Mouse (Mus musculus) adipocyte (in vitro differentiated cells): ENCODE results near the gene Slc25a47.
A peak's percentile ranks its signal among the peaks of the same experiment; 100 is the strongest.
"Not testable (repeated sequence)": the region's sequence is repeated elsewhere in the genome, so short reads cannot be mapped to it uniquely, and the experiment has no call there.

Experiments
- DNase-seq: peaks from one replicate; pipeline ENCODE4 v3.0.0-alpha.2; 2016; ENCODE audit warnings: low spot score

Slc25a47 gene

GRCm38 (mm10) chr12:108826958-108827535, 8.8 kb upstream of the Slc25a47 start:
- no peak for DNase-seq

- no peak for DNase-seq
Measured at GRCm38 (mm10) chr12:108827641-108828040, 8.2 kb upstream of the Slc25a47 start.

GRCm38 (mm10) chr12:108829636-108830035, 6.2 kb upstream of the Slc25a47 start:
- peak; percentile 41 for DNase-seq

GRCm38 (mm10) chr12:108830358-108830757, 5.5 kb upstream of the Slc25a47 start:
- no peak for DNase-seq

DNA sequence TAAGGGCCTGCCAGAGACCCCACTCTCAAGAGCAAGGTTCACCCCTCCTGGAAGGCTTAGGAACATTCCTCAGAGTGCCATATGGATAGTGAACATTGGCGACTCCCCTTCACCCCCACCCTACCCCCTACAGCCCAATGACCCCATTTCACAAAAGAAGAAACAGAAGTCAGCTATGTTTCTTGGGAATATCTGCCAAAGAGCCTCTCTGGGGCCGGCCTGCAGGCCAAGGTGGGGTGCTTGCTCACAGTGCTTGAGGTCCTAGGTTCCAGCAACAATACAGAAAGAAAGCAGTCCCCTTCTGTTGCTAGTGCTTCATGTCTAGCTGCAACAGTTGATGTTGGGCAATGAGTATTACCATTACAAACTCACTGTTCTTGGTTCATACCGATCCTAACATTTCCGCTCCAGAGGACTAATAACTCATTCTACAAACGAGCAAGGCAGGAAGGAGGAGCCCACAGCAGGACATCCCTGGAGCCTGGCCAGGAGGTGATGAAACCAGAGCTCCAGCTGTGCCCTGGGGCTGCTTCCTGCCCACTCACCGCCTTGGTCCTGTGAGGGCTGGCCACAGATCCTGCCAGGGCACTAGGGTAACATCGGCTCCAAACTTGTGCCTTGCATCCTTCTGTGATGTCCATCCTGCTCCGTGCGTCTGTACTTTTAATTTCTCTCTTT, 3.7 kb upstream of the Slc25a47 start:
- peak; percentile 96 for DNase-seq

- DNase-seq, result peak; percentile 83
Measured at GRCm38 (mm10) chr12:108832851-108833250, 3.0 kb upstream of the Slc25a47 start.

DNA sequence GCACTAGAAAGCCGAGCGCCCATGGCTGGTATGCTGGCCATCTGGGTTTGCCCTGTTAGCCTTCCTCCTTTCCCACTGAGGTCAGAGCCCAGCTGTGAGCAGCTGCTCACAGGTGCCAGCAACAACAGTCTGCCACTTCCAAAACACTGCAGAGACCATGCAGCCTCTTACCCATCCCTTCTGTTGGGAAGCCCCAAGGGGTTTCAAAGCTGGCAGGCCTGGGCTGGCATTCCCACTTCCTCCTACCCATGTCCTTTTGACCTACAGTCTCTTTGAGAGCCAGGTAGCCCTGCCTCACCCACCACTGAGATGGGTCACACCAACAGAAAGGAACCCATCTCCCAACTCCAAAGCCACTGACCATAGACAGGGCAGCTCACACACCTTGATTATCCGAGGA, 2.4 kb upstream of the Slc25a47 start:
- DNase-seq, result no peak

GRCm38 (mm10) chr12:108834337-108834736, 1.5 kb upstream of the Slc25a47 start:
- DNase-seq, result no peak

DNA sequence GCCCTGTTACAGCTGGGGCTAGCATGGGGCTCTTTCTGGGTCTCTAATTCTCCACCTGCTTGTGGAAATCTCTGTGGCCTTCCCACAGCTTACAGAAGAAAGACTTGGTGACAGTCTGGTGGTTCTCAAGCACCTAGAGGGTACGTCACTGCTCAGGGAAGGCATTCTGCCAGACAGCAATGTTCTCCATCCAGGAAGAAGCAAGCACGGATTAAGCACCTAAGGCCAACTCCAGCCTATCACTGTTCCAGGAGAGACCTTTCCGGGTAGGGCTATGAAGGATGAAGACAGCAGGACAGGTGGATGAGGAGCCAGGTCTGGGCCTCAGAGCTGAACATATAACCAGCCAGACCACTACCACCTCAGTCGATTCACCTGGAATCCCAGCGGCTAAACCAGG, 1.1 kb upstream of the Slc25a47 start:
- no peak for DNase-seq

- no peak for DNase-seq
Measured at GRCm38 (mm10) chr12:108835208-108835839, 522 bp upstream of the Slc25a47 start.

DNA sequence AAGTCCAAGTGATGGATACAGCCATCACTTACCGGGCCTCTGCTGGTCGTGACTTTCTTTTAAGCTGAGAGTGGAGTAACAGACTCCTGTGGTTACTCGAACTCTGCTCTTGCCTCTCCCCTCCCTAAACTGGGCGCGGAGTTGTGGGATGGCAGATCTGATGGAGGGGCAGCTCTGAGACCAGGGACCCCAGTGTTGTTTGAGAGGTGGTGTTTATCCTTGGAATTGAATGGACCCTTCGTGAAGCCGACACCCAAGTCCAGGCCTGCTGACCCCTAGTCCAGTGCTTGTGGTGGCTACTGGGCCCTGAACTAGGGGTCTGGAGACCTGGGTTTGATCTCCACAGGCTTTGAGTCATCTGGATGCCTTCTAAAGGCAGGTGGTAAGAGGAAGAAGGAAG, 876 bp downstream of the Slc25a47 start:
- DNase-seq, result no peak

GRCm38 (mm10) chr12:108841181-108841580, 5.3 kb downstream of the Slc25a47 start:
- DNase-seq, result no peak

GRCm38 (mm10) chr12:108842663-108843062, 6.8 kb downstream of the Slc25a47 start:
- no peak for DNase-seq

DNA sequence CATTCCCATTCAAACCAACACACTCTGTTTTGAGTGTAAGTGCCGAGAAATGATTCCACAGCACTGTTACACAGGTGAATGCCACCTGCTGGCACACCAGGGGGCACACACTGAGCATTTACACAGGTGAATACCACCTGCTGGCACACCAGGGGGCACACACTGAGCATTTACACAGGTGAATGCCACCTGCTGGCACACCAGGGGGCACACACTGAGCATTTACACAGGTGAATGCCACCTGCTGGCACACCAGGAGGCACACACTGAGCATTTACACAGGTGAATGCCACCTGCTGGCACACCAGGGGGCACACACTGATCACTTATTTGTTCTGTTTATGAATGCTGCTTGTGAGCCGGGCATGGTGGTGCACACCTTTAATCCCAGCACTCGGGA, 12.2 kb downstream of the Slc25a47 start:
- not testable (repeated sequence) for DNase-seq

DNA sequence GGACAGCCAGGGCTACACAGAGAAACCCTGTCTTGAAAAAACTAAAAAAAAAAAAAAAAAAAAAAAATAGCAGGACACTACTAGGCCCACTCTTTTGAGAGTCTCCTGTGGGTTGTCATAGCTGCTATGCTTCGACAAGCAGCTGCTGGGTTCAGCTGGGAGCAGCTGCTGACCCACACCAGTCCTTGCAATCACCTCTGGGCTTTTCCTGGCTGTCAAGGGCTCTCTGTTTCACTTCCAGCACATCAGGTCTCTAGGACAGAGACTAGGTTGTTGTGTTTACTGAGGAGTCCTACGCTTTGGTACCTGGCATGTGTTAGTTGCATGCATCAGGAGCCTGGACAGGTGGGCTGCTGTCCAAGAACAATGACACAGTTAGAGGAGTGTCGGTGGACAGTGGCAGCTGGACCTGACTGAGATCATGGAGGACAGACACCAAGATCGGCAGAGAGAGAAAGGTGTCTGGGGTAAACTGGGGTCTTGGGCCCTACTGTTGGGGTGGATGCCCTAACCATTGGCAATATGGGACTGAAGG, 13.7 kb downstream of the Slc25a47 start:
- no peak for DNase-seq

GRCm38 (mm10) chr12:108850129-108850528, 14.3 kb downstream of the Slc25a47 start:
- no peak for DNase-seq

- DNase-seq, result no peak
Measured at GRCm38 (mm10) chr12:108850886-108851285, 15.0 kb downstream of the Slc25a47 start.

GRCm38 (mm10) chr12:108852822-108853221, 17.0 kb downstream of the Slc25a47 start:
- no peak for DNase-seq

DNA sequence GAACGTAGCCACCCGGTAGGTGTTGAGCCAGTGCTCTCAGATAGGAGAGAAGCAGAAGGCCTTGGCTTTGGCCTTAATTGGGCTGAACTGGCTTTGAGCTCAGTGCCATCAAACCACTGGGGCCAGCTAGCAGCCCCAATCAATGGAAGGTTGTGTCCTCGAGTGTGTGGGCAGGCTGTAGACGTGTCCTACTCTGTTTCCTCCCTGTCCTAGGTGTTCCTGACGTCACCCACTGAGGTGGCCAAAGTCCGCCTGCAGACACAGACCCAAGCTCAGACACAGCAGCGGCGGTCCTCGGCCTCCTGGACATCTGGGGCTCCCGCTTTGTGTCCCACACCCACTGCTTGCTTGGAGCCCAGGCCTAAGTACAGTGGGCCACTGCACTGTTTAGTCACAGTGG, 19.2 kb downstream of the Slc25a47 start:
- DNase-seq, result no peak

DNA sequence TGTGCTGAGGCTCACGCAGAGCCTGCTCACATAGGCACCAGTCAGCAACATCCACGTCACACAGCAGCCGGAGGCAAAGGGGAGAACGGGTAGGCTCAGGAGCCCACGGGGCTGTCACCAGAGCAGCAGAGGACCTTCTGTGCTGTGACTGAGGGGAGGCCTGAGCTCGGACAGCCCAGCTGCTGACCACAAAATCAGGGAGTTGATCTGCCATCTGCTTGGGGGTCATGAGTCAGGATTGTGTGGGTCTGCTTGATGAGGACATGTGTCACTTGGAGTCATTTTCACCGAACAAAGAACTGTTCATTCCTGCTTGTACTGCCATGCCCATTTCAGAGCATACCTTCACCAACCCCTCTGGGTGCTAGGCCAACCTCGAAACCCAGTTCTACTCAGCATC, 20.3 kb downstream of the Slc25a47 start:
- DNase-seq, result no peak

DNA sequence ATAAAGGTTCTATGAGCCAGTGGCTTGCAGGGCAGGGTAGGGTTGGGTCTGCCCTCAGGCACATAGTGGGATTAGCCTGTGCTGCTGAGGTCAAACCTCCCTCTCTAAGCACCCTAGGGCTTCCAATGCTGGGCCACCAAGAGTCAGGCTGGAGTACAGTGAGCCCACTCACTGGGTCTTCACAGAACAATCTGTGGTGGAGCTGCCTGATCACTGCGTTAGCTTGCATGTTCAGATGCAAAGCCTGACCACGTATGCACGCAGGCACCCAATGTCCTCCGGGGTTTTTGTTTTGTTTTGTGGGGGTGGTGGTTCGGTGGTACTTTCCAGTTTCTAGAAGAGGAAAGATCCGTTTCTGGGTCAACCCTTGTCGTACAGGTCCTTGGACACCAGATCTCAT, 21.3 kb downstream of the Slc25a47 start:
- DNase-seq, result no peak

GRCm38 (mm10) chr12:108857589-108858184, 21.8 kb downstream of the Slc25a47 start:
- peak; percentile 71 for DNase-seq

- DNase-seq, result no peak
Measured at GRCm38 (mm10) chr12:108858486-108858885, 22.6 kb downstream of the Slc25a47 start.
